Mouse (Mus musculus): ENCODE measurements at regions not wholly inside any gene's neighbourhood (a gene's known extent, or its start where the extent isn't known, plus 50 kb on each side); places are given as distances from the start of the nearest gene placed in this dataset.

GRCm38 (mm10) chr13:102349493-102349892, 343.9 kb upstream of the Cd180 start:
- WGBS, result 100% methylated on average over 1 of the region's 1 CpGs
- no peak overlapping the region for H3K27ac ChIP-seq (ENCODE audit: insufficient read depth, low read length)

GRCm38 (mm10) chr13:102352073-102352854, 341.1 kb upstream of the Cd180 start:
- H3K27me3 ChIP-seq (ENCODE audit: control insufficient read depth, insufficient read depth, low read length), result no peaks in the 10 kb centered on the region

More at GRCm38 (mm10) chr13:102349493-102349892, 343.9 kb upstream of the Cd180 start:
- Histone ChIP-seq H3K4me1 (ENCODE audit: control insufficient read depth, insufficient read depth, low read length) (no peaks in the 10 kb centered on the region), H3K4me3 (replicated peaks; ENCODE audit: insufficient read depth, low read depth, low read length) (no peak overlapping the region), H3K27me3 (ENCODE audit: control insufficient read depth, insufficient read depth, low read length) (no peaks in the 10 kb centered on the region)
- TF ChIP-seq POLR2A (IDR thresholded peaks at IDR 0.05; ENCODE audit: borderline replicate concordance, insufficient read depth, low read length), result no peak
- no peak for TF ChIP-seq CTCF (IDR thresholded peaks at IDR 0.05; ENCODE audit: borderline replicate concordance, insufficient read depth, low read depth, low read length)
- DNase-seq, result no peak

GRCm38 (mm10) chr13:102355569-102355968, 337.8 kb upstream of the Cd180 start:
- TF ChIP-seq POLR2A (IDR thresholded peaks at IDR 0.05; ENCODE audit: borderline replicate concordance, insufficient read depth, low read length) (no peak), CTCF (IDR thresholded peaks at IDR 0.05; ENCODE audit: borderline replicate concordance, insufficient read depth, low read depth, low read length) (no peak)
- no peak overlapping the region for H3K4me3 ChIP-seq (replicated peaks; ENCODE audit: insufficient read depth, low read depth, low read length)
- WGBS, result 12% methylated on average over 1 of the region's 1 CpGs

More at GRCm38 (mm10) chr13:102352073-102352854, 341.1 kb upstream of the Cd180 start:
- Histone ChIP-seq H3K27ac (ENCODE audit: insufficient read depth, low read length) (no peak overlapping the region), H3K4me1 (ENCODE audit: control insufficient read depth, insufficient read depth, low read length) (no peaks in the 10 kb centered on the region), H3K4me3 (replicated peaks; ENCODE audit: insufficient read depth, low read depth, low read length) (no peak overlapping the region)
- DNase-seq, result no peak
- TF ChIP-seq CTCF (IDR thresholded peaks at IDR 0.05; ENCODE audit: borderline replicate concordance, insufficient read depth, low read depth, low read length) (no peak), POLR2A (IDR thresholded peaks at IDR 0.05; ENCODE audit: borderline replicate concordance, insufficient read depth, low read length) (no peak)
- WGBS, result 43% methylated on average over 10 of the region's 10 CpGs

GRCm38 (mm10) chr13:102372451-102373082, 320.8 kb upstream of the Cd180 start:
- no peaks in the 10 kb centered on the region for H3K27me3 ChIP-seq (ENCODE audit: control insufficient read depth, insufficient read depth, low read length)
- TF ChIP-seq POLR2A (IDR thresholded peaks at IDR 0.05; ENCODE audit: borderline replicate concordance, insufficient read depth, low read length) (no peak), CTCF (IDR thresholded peaks at IDR 0.05; ENCODE audit: borderline replicate concordance, insufficient read depth, low read depth, low read length) (no peak)
- no peaks in the 10 kb centered on the region for H3K4me1 ChIP-seq (ENCODE audit: control insufficient read depth, insufficient read depth, low read length)
- DNase-seq, result no peak
- H3K27ac ChIP-seq (ENCODE audit: insufficient read depth, low read length), result no peak overlapping the region
- no peak overlapping the region for H3K4me3 ChIP-seq (replicated peaks; ENCODE audit: insufficient read depth, low read depth, low read length)
- 16% methylated on average over 4 of the region's 4 CpGs for WGBS

More at GRCm38 (mm10) chr13:102355569-102355968, 337.8 kb upstream of the Cd180 start:
- Histone ChIP-seq H3K4me1 (ENCODE audit: control insufficient read depth, insufficient read depth, low read length) (no peaks in the 10 kb centered on the region), H3K27ac (ENCODE audit: insufficient read depth, low read length) (no peak overlapping the region), H3K27me3 (ENCODE audit: control insufficient read depth, insufficient read depth, low read length) (no peaks in the 10 kb centered on the region)
- no peak for DNase-seq

DNA sequence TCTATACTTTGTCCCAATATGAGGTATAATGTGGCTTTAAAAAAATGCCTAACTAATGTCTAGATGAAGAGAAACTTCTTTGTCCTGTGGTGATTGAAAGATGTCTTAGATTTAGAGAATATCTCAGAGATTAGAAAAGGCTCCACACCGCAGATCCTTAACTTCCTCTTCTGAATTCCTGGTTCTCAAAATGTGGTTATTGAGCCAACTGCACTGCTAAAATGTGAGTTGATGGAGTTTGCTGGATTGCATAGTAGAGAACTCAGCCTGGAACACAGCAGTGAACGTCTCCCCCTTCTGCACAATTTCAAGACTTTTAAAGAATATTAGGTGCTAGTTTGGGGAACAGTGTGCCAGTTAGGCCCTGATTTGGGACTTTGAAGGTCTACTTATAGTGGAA, 312.7 kb upstream of the Cd180 start:
- no peak for DNase-seq
- 90% methylated on average over 2 of the region's 2 CpGs for WGBS
- Histone ChIP-seq H3K4me3 (replicated peaks; ENCODE audit: insufficient read depth, low read depth, low read length) (no peak overlapping the region), H3K4me1 (ENCODE audit: control insufficient read depth, insufficient read depth, low read length) (no peaks in the 10 kb centered on the region), H3K27ac (ENCODE audit: insufficient read depth, low read length) (no peak overlapping the region), H3K27me3 (ENCODE audit: control insufficient read depth, insufficient read depth, low read length) (no peaks in the 10 kb centered on the region)
- TF ChIP-seq POLR2A (IDR thresholded peaks at IDR 0.05; ENCODE audit: borderline replicate concordance, insufficient read depth, low read length) (no peak), CTCF (IDR thresholded peaks at IDR 0.05; ENCODE audit: borderline replicate concordance, insufficient read depth, low read depth, low read length) (no peak)

GRCm38 (mm10) chr13:102391911-102392310, 301.4 kb upstream of the Cd180 start:
- TF ChIP-seq POLR2A (IDR thresholded peaks at IDR 0.05; ENCODE audit: borderline replicate concordance, insufficient read depth, low read length), result no peak
- TF ChIP-seq CTCF (IDR thresholded peaks at IDR 0.05; ENCODE audit: borderline replicate concordance, insufficient read depth, low read depth, low read length), result no peak
- Histone ChIP-seq H3K4me1 (ENCODE audit: control insufficient read depth, insufficient read depth, low read length) (no peaks in the 10 kb centered on the region), H3K4me3 (replicated peaks; ENCODE audit: insufficient read depth, low read depth, low read length) (no peak overlapping the region), H3K27me3 (ENCODE audit: control insufficient read depth, insufficient read depth, low read length) (no peaks in the 10 kb centered on the region), H3K27ac (ENCODE audit: insufficient read depth, low read length) (no peak overlapping the region)
- 77% methylated on average over 2 of the region's 2 CpGs for WGBS
- DNase-seq, result no peak

DNA sequence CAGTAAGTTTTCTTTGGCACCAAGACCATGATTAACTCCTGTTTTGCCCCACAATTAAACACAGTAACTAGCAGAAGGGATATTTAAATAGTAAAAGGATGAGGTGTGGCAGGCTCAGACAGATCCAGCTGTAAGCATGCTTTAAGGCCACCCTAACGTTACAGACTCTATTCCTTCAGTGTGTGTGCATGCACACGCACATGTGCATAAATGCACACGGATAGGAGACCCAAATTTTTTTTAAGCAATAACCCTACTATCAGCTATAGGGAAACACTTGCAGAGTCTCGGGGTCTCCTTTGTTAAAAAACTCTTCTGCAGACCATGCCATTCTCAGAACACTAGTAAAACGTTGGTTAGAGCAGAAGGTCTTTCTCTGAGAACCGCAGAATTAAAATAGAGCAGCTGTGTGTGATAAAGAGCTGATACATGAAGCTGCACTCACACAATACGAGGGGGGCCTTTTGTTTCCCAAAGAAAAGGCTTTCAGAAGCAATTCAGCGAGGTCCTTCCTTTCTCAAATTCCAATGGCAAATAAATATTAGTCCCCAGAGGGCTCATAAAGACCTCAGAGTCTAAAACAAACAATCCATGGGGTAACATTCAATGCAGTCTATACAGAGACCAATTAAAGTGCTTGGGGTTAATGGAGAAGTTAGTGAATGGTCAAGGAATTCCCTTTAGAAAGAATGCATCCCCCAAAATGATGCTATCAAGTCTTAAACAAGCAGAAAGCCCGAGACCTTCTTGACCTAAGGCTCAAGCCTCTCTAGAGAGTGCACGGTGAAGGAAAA, 300.3 kb upstream of the Cd180 start:
- Histone ChIP-seq H3K27me3 (ENCODE audit: control insufficient read depth, insufficient read depth, low read length) (no peaks in the 10 kb centered on the region), H3K4me3 (replicated peaks; ENCODE audit: insufficient read depth, low read depth, low read length) (no peak overlapping the region), H3K4me1 (ENCODE audit: control insufficient read depth, insufficient read depth, low read length) (no peaks in the 10 kb centered on the region), H3K27ac (ENCODE audit: insufficient read depth, low read length) (no peak overlapping the region)
- no peak for DNase-seq
- WGBS, result 37% methylated on average over 10 of the region's 10 CpGs
- no peak for TF ChIP-seq CTCF (IDR thresholded peaks at IDR 0.05; ENCODE audit: borderline replicate concordance, insufficient read depth, low read depth, low read length)
- TF ChIP-seq POLR2A (IDR thresholded peaks at IDR 0.05; ENCODE audit: borderline replicate concordance, insufficient read depth, low read length), result no peak

Data from cerebellum, adult 2 months (tissue).